Mouse (Mus musculus) embryo, embryonic 11.5 days (tissue): ENCODE results near the gene Pank3.
"Not testable (repeated sequence)": the region's sequence is repeated elsewhere in the genome, so short reads cannot be mapped to it uniquely, and the experiment has no call there.

Source experiments
- DNase-seq: peaks from one replicate; pipeline ENCODE4 v3.0.0-alpha.2; 2012; ENCODE audit warnings: low read depth, low spot score

Gene Pank3

GRCm38 (mm10) chr11:35840806-35841205 is 71.5 kb downstream of the Pank3 start:
- not testable (repeated sequence) for DNase-seq
